Mouse (Mus musculus): Measurements from ENCODE around the gene Cacnb2. TPM values are rescaled to one million over a fixed set of nuclear protein-coding genes. Genes with fewer than 3 reads are reported as not detected.

Cacnb2 gene
- total RNA-seq (2021): 1 to 10 TPM; 2.7 to 3.1 TPM
- long read RNA-seq, experiment 1: 0 reads
- long read RNA-seq, experiment 2: 0 reads

GRCm38 (mm10) chr2:14602788-14603187, at the start of gene Cacnb2:
Gene Cacnb2, plus strand, starts transcription at chr2:14603088.
- no peak for DNase-seq (ENCODE audit: low spot score in 2 of 2)

- no peak for DNase-seq (ENCODE audit: low spot score in 2 of 2)
These were observed 34.9 kb upstream of the Cacnb2 start for GRCm38 (mm10) chr2:14568020-14568419.

GRCm38 (mm10) chr2:14571300-14571699, 31.6 kb upstream of the Cacnb2 start:
- no peak for DNase-seq (ENCODE audit: low spot score in 2 of 2)

DNA sequence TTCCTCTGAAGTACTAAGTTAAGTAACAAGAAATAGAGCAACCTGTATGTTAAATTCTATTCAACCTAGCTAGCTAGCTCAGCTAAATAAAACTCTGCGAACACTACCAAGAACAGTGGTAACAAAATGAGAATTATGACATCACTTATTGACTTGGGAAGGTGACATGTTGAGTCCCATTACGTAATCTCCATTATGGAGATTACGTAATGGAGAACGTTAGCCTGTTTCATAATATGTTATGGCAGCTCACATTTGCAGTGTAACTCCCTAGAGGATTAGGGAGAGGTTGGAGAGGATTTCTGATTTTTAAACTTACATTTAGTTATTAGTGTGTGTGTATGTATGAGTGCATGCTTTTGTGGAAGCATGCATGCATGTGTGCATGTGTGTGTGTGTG, 13.3 kb upstream of the Cacnb2 start:
- no peak for DNase-seq (ENCODE audit: low spot score in 2 of 2)

GRCm38 (mm10) chr2:14597909-14598563, 4.9 kb upstream of the Cacnb2 start:
- no peak for DNase-seq (ENCODE audit: low spot score in 2 of 2)

GRCm38 (mm10) chr2:14603784-14604781, 1.2 kb downstream of the Cacnb2 start:
- peak; percentile 51 to 57 for DNase-seq (ENCODE audit: low spot score in 2 of 2)

DNA sequence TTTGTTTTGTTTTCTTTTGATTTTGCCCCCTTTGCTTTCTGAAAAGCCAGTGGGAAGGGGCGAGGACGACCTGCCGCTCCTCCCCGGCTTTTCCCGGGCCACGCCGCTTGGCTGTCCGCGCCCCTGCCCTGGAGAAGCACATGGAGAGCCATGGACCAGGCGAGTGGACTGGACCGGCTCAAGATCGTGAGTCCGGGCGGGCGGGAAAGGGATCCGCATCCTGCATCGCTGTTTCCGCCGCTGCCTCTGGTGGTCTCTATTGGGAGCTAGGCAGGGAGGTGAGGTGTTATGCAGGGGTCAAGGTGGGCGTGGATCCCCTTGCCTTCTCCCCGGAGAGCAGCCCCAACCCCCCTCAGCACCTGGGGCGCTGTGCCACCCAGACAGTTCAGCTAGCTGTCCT, 1.9 kb downstream of the Cacnb2 start:
- DNase-seq (ENCODE audit: low spot score in 2 of 2): peak; percentile 25 to 40

DNA sequence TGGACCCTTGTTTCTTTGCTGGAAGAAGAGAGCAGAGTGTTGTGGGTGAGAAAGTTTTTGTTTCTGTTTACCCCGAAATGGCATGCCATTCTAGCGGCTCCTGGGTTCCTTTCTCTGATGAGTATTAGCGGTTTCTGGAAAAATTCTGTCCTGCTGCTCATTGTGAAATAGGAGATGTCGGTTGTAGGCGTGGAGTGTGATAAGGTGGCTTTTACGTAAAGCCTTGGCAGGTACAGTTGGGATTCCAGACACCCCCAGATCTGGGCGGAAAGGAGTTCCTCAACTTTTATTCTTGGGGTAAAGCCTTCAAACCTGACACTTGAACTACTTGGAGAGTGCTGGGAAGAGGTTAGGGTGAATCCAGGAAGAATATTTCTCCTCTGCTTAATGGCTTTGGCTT, 2.3 kb downstream of the Cacnb2 start:
- DNase-seq (ENCODE audit: low spot score in 2 of 2): no peak

- no peak for DNase-seq (ENCODE audit: low spot score in 2 of 2)
These were observed 5.7 kb downstream of the Cacnb2 start for GRCm38 (mm10) chr2:14608606-14609005.

DNA sequence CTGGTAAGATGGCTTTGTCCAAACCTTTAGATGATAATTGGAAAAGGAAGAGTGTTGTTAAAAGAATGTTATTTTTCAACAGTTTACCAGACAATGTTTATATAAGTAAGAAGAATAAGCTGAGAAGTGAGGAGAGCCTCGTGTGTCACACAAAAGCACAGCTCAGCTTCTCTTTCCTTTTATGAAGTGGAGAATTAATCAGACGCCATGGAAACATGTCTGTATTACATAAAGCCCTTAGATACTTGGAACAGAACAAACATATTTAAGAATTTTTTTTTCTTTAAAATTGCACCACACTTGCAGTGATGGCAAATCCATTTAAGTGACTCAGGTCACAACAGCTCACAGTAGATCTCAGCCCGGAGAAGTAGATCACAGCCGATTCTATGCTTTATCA, 9.8 kb downstream of the Cacnb2 start:
- no peak for DNase-seq (ENCODE audit: low spot score in 2 of 2)

- no peak for DNase-seq (ENCODE audit: low spot score in 2 of 2)
These were observed 13.5 kb downstream of the Cacnb2 start for GRCm38 (mm10) chr2:14616361-14616760.

- DNase-seq (ENCODE audit: low spot score in 2 of 2): no peak
These were observed 17.4 kb downstream of the Cacnb2 start for GRCm38 (mm10) chr2:14620120-14620853.

- DNase-seq (ENCODE audit: low spot score in 2 of 2): no peak
These were observed 18.0 kb downstream of the Cacnb2 start for GRCm38 (mm10) chr2:14620891-14621290.

DNA sequence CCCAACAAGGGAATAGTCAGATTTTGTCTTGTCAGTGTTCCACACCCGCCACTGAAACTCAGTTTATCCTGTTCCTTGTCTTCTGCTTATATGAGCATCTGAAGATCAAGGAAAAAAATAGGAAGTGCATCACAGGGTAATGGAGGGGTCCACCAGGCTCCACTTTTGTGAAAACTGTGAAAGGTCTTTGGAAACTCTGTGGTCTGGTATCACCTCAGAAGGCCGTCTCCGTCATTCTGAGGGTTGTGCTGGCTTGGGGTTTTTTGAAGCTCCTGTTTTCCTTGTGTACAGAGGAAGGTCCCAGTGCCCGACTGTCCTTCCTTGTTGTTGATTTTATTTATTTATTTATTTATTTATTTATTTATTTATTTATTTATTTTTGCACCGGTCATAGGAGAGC, 20.9 kb downstream of the Cacnb2 start:
- DNase-seq (ENCODE audit: low spot score in 2 of 2): no peak

DNA sequence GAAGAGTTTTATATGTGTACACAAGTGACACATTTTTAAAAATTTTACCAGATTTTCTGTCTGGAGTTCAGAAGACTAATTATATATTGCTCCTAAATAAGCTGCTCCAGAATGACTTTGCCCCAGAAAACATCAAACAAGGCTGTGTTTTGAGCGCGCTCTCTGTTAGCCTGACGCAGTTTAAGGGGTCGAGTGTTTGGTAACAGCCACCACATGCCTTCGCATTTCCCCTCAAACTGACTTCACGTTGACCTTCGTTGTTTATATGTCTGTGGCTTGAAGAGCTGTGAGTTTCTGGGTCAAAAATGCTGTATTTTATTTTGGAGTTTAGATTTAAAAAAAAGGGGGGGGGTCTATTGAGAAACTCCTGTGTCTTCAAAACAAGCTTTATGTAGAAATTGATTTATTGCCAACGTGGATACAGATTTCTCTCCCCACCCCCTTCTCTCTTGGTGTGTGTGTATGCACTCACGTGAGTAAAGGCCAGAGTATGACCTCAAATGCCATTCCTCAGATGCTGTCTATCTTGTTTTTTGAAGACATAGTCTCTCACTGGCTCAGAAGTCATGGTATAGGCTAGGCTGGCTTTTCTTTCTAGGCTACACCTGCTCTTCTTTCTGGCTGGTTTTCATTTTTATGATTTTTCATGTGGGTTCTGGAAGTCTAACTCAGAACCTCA, 27.1 kb downstream of the Cacnb2 start:
- DNase-seq (ENCODE audit: low spot score in 2 of 2): no peak

DNA sequence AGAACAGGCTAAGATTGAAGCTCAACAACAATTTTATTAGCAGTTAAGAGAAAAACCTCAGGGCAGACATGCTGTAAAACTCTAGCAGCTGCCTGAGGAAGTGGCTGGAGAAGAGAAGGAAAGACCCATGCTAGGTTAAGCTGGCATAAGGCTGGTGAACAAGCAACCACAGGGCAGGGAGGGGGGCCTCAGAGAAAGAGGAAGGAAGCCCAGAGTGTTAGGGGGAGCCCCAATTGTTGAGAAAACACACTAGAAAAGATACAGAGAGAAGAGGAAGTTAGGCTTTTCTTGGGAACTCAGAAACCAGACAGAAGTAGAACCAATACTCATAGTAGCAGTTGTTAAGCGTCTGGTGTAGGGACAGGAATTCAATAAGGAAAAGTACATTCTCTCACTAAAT, 28.7 kb downstream of the Cacnb2 start:
- DNase-seq (ENCODE audit: low spot score in 2 of 2): no peak

DNA sequence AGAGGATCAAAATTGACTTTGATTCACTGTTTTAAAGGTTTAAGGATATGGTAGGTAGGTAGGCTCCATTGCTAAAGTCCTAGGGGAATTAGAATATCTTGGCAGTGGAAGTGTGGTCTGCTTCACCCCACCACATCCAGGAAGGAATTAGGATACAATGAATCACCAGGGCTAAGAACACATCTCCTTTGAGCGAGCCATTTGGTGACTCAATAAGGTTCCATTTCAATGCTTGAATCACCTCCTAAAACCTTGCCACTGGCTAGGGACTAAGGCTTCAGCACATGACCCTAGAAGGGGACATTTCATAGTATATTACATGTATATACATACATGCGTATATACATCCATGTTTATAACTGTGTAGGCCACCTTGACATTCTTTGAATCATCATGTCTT, 30.3 kb downstream of the Cacnb2 start:
- DNase-seq (ENCODE audit: low spot score in 2 of 2): no peak

GRCm38 (mm10) chr2:14639266-14639665, 36.4 kb downstream of the Cacnb2 start:
- no peak for DNase-seq (ENCODE audit: low spot score in 2 of 2)

DNA sequence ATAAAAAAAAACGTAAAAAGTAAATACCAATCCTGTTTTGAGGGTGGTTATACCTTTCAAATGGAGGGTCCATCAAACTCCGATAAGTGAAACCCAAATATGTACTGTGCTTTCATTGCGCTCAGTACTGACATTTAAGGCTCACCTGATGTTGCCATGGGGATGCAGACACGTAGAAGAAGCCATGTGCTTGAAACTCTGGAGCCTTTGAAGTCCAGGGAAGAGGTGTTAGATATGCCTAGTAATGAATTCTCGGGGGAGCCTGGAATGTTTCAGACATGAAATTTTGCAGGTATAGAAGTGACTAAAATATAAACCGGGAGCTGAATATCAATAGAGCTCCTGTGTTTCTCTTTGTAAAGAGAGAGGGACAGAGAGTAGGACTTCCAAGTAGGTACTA, 37.0 kb downstream of the Cacnb2 start:
- DNase-seq (ENCODE audit: low spot score in 2 of 2): no peak

DNA sequence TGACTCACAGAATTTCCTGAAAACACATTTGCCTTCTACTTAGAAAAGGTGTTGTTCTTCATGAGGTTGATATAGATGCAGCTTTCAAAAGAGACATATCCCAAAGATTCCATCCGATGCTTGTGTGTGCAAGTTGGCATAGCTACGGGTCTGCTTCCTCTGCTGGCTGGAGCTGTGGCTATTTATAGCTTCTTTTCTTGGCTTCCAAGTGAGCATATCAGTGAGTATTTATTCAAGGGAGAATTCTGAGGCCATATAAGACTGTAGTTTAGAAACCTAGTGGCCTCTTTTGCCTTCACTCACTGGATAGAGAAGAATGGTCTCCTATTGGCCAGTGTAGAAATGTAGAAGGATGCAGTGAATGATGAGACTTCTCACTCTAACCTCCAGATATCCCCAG, 38.2 kb downstream of the Cacnb2 start:
- DNase-seq (ENCODE audit: low spot score in 2 of 2): no peak

GRCm38 (mm10) chr2:14651268-14651667, 48.4 kb downstream of the Cacnb2 start:
- DNase-seq (ENCODE audit: low spot score in 2 of 2): no peak
